Mouse (Mus musculus) lung, postnatal 25 days (tissue): ENCODE results near the gene Zfp704.

Experiments
- DNase-seq: peaks from one replicate; pipeline ENCODE4 v3.0.0; 2022; ENCODE audit warnings: low spot score

The Zfp704 gene

DNA sequence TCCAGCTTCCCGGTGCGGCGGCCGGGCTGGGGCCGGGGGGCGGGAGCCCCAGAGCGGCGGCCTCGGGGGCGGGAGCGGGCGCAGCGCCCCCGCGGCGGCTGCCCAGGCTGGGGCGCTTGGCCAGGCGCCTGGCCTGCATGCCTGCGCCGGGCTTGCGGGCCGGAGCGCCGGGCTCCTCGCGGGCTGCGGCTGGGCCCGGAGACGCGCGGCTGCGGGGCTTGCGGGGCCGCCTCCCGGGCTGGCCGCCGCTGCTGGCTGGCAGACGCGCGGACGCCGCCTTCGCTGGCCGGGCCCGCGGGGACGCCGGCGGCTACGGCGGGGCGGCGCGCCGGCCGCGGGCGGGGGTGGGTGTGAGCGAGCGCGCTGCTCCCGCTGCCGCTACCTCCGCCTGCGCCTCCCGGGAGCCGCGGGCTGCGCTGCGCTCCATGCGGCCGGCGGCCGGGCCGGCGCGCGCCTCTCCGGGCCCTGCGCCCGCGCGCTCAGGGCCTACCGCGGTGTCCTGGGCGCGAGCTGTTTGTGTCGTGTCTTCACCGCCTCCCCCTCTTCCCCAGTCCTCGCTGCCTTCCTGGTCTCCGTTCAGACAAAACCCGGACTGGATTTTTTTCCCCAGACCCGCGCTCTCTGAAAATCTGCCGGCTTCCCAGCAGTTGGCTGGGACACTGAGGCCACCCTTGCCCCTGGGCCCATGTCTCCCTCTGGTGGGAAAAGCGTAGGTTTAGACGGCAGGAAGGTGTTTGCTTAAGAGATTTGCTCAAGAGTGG lies at the start of gene Zfp704:
Zfp704 (minus strand) TSS at position 505 of the 761 bp plus-strand sequence.
- peak; percentile 90 for DNase-seq

DNA sequence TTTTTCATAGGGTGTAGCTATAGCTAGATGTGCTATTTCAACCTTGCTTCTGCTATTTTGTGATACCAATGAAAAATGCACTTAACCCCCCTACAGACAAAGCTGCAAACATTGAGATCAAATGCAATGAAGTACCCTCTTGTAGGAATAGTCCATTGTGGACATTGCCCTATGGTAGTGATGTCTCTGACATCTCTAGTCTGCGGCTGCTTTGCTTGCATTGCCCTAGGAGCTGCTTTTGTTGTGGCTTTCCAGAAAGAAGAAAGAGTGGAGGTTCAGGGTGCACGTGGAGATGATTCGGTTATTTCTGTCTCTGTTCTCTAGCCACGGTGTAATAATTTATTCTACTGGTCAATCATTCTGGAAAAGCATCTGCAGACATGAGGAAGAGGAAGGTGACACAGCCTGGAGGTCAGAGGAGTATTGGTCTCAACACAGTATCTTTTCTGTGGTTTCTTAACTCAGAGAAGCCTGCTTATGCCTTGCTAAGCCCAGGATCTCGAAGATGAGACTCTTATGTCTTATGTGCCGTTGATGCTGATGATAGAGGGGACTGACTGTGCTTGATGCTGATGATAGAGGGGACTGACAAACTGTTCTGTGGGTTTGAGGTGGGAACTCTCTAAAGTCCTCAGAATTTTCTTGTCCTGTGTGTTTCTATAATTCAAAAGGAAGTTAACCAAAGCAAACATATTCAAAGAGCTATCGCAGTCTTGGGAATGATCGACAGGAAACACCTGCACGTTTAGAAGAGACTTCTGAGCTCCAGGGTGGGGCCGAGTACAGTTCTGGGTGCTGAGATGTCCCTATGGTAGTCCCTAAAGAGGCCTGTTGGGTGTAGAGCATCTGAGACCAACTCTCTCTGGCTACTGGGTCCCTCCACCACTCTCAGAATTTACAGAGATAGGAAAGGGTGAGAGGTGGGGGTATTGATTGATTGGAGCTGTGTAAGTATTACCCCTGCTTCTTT lies 23.4 kb upstream of the Zfp704 start:
- no peak for DNase-seq

DNA sequence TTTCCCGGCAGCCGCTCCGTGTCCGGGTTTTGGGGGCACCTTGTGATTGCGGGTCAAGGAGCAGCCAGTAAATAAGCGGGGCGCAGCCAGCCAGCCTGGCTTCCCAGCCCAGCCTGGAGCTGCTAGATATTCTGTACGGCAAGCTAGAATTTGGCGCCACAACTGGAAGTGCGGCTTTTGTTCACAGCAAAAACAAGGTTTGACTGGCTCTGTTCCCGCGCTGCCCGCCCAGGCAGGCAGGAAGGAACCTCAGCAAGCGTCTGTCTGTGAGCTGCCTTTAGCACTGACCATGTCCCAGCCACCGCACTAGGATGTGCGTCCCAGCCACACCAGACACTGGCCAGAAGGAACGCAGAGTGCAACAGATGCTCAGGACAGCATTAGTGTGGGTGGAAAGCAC lies 20.1 kb upstream of the Zfp704 start:
- DNase-seq: peak; percentile 35

DNA sequence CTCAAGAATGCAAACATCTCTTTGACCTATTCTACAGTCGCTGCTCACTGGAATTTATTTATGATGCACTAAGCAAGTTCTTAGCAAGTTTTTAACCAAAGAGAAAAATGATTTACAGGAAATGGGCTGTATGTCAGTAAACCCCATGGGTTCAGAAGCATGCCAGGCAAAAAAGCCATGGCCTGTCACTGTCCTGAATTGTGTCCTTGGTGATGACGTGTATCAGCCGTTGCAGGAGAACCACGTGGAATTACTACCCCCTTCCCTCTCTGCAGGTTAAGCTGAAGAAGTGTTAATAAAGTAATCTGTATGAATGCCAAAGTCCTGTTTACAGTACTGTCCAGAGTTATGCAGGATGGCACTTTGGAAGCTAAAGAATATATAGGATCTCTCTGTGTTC lies 18.2 kb upstream of the Zfp704 start:
- DNase-seq: no peak

DNA sequence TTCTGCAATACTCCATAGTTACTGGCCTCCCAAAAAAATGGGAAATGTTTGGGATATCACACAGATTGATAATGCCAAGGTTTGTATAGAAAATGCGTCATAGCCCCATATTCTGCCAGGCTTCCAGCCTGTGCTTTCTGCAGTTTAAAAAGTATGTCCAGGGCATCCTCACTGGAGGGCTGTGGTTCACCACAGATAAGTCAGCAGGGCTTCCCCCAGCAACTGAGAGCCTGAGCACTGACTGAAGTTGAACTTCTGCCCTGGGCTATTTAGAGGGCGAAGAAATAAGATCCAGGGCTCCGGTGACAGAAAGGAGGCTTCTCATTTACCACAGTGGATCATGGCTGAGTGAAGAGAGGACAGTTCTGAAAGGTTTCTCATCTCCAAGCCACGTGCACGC lies 16.3 kb upstream of the Zfp704 start:
- DNase-seq: no peak

DNA sequence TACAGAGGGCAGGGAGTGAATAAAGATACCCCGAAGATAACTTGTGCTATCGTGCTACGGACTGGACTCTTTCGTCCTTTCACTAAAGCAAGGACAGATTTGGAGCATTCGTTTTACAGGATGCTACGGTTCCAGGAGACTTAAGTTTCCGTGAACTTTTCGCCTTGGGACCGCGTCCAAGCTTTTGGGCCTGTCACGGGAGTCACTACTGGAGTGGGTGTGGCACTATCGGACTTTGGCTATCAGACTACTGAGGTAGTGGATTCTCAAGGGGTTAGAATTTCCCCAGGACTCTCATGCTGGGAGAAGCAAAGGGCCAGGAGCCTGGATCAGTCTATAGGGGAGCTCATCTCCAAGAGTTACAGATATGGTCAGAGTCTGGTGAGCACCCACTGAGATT lies 10.7 kb upstream of the Zfp704 start:
- no peak for DNase-seq

DNA sequence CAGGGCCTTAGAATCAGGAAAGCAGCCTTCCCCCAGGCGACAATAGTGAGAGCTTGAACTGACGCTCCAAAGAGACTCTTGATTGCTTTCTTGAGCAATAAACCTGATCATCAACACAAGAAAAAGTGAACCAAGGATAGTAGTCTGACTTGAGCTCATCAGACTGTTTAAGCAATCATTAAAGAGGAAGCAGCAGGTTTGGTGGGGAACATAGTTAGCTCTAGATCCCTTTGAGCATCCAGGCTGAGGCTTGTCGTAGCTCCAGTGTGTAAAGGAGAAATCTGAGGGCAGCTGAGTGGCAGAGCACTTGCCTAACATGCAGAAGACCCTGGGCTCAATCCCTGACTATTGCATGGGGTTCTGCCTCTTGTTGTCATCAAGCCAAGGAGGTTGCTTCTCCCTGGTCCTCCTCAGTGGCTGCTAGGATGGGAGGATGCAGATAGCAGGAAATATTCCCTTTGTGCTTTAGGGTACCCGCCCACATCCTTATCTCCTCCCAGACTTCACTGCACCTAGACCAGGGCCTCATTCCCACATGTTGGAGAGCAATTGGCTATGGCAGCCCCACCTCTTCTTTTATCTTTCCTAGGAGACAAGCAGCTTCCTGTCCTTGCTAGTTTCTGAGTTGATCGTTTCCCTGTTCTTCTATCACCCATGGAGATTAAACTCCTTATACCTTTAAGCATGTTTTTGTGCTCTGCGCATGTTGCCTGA lies 9.8 kb upstream of the Zfp704 start:
- DNase-seq: no peak

DNA sequence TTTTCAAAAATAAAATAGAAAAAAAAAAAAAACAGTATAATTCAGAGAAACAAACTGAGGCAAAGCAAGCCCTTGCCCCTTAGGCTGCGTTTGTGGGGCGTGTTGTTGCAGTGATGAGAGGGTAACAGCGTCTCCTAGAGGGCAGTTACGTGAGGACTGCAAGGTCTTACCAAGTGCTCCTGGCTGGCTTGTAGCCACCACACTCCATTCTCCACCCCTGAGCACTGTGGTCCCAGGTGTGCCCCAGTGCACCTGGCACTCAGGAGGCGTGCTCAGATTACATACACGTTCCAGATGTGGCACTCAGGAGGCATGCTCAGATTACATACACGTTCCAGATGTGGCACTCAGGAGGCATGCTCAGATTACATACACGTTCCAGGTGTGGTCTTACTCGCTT lies 7.2 kb upstream of the Zfp704 start:
- DNase-seq: no peak

DNA sequence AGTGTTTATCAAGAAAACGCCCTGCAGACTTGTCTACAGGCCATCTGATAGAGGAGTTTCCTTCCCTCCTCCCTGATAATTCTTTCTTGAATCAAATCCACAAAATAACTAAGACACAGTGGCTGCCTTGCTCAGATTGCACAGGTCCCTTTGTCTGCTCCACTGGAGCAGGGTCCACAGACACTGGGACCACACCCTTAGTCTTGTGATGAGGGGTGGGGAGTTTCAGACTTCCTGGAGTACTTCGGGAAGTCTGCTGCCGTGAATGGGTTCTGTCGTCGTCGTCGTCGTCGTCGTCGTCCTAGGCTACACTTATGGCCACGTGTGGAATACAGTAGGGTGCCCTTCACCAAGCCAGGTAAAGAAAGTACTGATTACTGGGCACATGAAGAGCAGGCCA lies 4.8 kb upstream of the Zfp704 start:
- no peak for DNase-seq

DNA sequence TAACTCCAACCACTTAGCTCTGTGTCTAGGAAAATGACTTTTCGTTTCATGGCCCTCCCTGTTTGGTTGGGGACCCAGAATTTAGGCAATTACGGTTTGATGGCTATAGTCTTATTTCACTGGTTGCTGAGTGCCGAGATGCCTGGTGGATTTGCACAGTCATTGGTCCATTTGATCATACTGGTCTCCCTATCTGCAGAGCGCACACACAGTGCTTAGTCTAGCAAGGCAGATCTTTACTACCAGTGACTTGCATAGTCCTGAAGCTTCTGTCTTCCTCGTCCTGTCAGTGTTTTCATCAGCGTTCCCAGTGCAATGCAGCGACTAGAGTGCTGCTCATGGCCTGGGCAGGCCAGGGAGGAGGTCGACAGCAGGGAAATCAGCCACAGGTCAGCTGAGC lies 4.1 kb upstream of the Zfp704 start:
- DNase-seq: no peak

DNA sequence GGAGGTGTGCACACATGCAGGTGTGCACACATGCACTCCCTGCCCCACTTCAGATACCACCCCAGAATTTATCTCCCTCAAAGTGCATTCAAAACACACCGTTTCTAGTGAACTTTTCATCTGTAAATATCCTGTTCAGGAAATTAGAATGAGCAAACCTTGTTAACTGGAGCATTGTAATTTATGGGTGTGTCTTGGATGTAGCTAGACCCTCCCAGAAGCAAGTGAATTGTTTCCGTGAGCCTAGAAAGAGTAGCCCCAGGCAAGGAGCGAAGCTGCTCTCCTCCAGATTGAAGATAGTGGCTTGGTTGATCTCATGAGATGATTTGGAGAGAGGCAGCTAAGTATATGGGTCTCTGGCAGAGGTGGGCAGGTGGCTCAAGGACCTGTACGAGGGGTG lies 1.3 kb upstream of the Zfp704 start:
- no peak for DNase-seq

DNA sequence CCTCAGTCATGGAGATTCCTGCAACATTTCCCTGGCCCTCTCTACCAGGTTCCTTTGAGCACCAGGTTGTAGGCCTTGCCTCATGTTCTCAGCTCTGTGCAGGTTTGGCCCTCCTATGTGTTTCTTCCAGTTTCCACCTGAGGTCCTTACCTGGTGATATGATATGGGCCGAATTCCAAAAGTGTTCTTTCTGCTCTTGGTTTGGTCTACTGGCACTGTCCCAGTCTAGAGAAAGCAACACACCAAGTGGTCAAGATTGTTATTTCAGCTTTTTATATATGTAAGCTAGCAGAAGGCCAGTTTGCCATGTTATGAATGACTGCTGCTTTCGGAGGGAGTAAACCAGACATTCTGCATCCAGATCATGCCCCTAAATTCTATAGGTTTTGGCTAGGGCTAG lies 541 bp upstream of the Zfp704 start:
- no peak for DNase-seq

DNA sequence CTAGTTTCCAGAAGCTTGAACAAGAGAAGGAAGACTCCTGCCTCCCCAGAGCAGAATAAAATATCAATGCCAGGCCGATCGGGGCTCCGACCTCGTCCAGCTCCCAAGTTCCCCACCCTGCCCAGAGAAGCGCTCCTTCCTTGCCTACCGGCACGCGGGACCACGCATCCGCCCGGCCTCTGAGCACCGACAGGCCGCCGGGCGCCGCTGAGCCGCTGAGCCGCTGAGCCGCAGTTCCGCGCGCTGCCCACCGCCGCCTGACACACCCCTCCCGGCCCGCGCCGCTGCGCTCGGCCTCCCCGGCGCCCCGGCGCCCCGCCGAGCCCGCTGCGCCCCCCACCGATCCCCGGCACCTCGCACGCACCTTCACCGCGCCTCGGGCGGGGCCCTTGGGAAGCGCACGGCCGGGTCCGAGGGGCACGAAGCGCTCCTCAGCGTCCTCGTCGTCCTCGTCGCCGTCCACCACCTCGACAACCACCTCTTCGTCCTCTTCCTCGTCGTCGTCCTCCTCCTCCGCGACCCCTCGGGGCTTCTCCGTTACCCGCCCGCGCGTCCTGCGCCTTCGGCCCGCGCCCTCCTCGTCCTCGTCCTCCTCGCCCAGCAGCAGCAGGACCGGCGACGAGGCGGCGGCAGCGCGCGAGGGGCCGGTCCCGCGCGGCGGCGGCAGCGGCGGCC lies 842 bp downstream of the Zfp704 start:
- peak; percentile 23 for DNase-seq

DNA sequence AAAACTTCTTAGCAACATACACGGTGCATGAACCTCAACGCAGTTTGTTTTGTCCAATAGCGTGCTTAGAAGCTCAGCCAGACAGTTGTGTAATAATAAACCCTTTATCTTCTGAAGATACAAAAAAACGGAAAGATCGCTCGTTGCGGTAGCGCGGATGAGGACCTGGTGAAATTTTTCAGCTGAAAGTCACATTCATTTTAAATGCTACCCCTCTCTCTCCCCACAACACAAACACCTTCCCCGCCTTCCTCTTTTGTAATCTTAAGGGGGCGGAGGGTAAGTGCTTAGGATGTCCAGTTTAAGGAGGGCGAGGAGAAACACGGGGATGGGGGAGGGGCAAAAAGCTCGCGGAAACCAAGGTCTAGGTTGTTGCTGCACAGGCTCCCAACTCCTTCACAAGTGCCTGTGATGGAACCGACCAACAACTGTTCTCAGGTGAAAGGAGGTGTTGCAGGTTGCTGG lies 1.4 kb downstream of the Zfp704 start:
- peak; percentile 62 for DNase-seq

DNA sequence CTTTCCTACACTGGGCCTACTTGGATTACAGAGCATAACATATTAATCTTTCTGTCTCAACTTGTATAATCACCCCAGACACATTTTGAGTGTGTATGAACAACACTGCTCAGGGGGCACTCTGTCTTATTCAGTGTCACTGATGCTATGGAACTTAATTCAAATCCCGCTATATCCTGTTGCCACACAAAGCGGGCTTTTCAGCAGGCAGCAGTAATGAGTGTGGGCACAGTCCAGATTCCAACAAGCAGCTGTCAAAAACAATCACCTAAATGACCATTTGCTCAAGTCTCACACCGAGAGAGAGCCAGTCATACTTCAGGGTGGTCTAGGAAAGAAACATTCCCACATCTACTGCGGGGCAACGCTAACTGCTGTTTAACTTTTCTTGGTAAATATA lies 2.2 kb downstream of the Zfp704 start:
- no peak for DNase-seq

DNA sequence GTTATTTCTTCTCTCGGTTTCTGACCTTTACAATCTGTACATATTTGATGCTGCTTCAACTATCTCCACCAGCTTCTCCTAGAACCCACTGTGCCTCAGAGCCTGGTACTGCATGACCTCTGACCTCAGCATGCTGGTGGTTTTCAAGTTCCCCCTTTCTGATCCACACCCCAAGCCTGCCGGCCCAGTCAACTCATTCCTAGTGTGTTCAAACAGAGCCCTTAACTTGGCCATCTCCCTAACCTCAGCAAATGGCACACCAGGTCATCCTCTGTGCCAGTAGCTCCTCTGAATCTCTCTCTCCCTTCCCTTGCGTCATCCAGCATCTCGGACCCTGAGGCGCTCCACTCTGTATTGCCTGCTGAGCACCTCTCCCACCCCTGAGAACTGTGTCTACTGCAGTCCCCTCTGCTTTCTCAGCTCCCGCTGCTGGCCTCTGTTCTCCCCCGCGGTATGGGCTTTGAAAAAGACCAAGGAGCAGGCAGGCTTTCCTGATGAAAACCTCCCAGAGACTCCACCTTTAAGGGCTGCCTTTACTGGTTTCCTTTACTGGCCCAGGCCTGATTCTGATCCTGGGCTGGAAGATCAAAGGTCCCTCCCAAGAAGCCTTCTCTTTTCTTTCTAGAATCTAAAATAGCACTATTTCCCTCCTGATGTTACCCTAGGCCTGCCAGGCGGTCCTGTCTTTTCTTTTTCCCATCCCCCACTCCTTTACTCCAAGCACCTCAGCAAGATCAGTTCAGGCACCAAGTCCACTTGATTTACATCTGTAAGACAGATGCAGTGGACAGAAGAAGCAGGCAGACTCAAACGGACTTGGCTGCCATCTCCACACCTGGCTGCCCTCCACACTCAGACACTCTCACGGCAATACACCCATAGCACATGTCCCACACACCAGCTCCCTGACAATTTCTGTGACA lies 3.8 kb downstream of the Zfp704 start:
- DNase-seq: no peak

DNA sequence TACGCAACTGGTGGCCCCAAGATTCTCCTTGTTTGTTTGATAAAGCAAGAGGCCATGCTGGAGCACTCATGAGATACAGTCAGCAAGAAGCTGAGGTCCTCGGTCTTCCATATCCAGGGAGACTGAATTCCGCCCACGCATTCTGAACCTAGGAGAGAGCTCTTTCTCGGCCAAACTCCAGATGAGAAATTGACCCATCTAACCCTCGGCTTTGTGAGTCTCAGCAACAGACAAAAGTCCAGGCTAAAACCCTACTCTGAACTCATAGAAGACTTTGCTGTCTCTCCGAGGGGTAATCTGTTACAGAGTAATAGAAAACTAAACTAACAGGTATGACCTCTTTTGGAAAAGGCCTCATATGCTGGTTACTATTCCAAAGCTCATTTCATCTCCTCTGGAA lies 4.9 kb downstream of the Zfp704 start:
- DNase-seq: no peak

DNA sequence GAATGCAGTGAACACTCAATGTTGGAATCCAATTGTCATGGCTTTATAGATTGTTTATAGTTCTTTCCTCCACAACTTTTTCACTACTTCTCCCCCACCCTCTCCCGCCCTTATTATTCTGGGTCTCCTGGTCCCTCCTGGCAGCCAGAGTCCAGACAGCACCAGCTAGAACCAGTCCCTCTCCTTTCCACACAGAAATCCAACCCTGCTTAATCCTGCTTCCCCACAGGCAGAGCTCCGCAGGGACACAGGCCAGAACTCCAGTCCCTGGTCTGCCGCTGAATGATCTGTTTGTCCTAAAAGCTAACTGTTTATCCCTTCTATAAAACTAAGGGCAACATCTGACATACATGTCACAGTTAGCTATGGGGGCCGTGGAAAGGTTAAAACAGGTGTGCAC lies 6.0 kb downstream of the Zfp704 start:
- no peak for DNase-seq

DNA sequence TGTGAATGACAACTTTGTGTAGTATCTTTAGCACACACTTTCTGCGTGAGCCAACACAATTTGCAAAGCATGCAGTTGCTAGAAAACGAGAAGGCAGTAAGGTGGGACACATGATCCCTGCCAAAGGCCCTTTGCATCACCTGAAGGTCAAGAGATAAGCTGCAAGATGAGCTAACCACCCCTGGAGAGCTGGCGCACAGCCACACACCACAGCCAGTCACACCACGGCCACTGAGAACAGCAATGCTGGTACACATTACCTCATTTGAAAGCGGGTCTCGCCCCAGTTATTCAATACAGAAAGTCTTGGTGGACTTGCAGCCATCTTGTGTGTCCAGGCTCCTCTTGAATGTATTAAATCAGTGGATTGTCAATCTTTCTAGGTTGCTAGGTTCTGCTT lies 9.3 kb downstream of the Zfp704 start:
- DNase-seq: no peak

DNA sequence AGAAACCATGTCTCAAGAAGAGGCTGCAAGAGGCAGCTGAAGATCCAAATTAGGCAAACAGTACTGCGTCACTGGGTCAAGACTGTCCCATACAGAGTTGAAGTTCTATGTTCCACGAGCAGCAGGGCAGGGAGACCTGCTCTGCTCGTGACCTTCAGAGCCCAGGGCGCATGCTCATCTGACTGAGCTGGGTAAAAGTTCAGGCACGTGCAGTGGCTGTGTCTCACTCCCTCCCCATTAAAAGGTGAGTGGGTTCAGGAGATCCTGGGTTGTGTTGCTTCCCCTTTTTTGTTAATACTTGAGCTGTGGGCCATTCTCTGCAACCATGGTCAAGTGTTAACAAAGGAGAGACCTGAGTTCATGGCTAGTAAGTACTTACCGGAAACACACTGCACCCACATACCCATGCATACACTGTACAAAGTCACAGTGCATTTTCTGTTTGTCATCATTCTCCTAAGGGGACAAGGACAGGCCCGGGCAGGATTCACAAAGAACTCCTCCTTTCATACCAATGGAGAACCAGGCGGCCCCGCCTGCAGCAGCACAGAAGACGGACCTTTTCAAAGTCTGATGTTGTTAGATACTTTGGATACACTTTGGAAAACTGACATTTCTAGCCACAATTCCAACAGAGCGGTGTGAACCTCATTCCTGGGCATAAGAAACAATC lies 10.0 kb downstream of the Zfp704 start:
- no peak for DNase-seq
